Mouse (Mus musculus): ENCODE measurements around the gene Acbd5.

DNA sequence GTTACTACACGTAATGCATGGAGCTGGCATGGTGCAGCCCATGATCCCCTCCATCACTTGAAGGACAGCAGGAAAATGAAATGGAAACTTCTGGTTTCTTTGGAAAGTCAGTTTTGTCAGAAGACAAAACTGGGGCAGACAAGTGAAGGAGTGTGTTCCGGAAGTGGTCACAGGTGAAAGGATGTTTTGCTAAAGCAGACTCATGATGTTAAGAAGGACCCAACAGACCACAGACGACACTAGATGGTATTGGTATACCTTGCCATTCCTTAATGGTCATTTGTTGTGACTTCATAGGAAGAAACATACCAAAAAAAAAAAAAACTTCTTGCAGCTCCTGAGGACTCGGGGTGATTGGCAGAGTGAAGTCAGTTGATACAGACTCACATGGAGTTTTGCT lies 46.6 kb upstream of the Acbd5 start:
- TF ChIP-seq TAL1 (IDR thresholded peaks at IDR 0.05; ENCODE audit: low read length) (no peak), GATA1 (IDR thresholded peaks at IDR 0.05; ENCODE audit: low read length) (no peak)
